Mouse (Mus musculus) testis, adult 2 months (tissue): ENCODE results near the gene Nufip2. TPM values are rescaled to one million over a fixed set of nuclear protein-coding genes. Genes with fewer than 3 reads are reported as not detected.

Source experiments
- H3K27ac ChIP-seq: fragments of 200-500 bp; 2 replicates; pipeline ENCODE4 v1.5.1; 2012; ENCODE audit warnings: low read depth, low read length; ENCODE audit not compliant: control insufficient read depth, insufficient read depth
- H3K27me3 ChIP-seq: fragments of 200-500 bp; 2 replicates; pipeline ENCODE4 v1.6.1; 2012; ENCODE audit warnings: mild to moderate bottlenecking, low read length, moderate library complexity; ENCODE audit not compliant: control insufficient read depth, insufficient read depth
- H3K36me3 ChIP-seq: fragments of 200-500 bp; 2 replicates; pipeline ENCODE4 v1.6.1; 2012; ENCODE audit warnings: mild to moderate bottlenecking, low read length; ENCODE audit not compliant: control insufficient read depth, insufficient read depth
- H3K4me1 ChIP-seq: fragments of 200-500 bp; 2 replicates; pipeline ENCODE4 v1.6.1; 2012; ENCODE audit warnings: low read length; ENCODE audit not compliant: control insufficient read depth, insufficient read depth
- H3K4me3 ChIP-seq: fragments of 200-500 bp; 2 replicates; pipeline ENCODE4 v1.5.1; 2012; ENCODE audit warnings: low read depth, mild to moderate bottlenecking, low read length, moderate library complexity, mixed read lengths; ENCODE audit not compliant: control insufficient read depth
- CTCF ChIP-seq: fragments of 200-500 bp; IDR thresholded peaks from 2 replicates; pipeline ENCODE4 v1.5.1; 2012; ENCODE audit warnings: low read depth, mild to moderate bottlenecking, inconsistent platforms, low read length, moderate library complexity; ENCODE audit not compliant: control insufficient read depth, insufficient read depth, insufficient replicate concordance
- POLR2A ChIP-seq: fragments of 200-500 bp; IDR thresholded peaks from 2 replicates; pipeline ENCODE4 v1.6.1; 2012; ENCODE audit warnings: low read depth, mild to moderate bottlenecking, inconsistent platforms, low read length, moderate library complexity; ENCODE audit not compliant: control insufficient read depth
- polyA plus RNA-seq: library from polyadenylated mRNA; depleted of rRNA; stranded (reverse); fragments of >200 nt; gene quantifications from 2 replicates; pipeline ENCODE4 v1.2.3, GENCODE M21; 2012; rRNA removed

Nufip2 gene
- polyA plus RNA-seq, 1 experiment, result 12.1 TPM

DNA sequence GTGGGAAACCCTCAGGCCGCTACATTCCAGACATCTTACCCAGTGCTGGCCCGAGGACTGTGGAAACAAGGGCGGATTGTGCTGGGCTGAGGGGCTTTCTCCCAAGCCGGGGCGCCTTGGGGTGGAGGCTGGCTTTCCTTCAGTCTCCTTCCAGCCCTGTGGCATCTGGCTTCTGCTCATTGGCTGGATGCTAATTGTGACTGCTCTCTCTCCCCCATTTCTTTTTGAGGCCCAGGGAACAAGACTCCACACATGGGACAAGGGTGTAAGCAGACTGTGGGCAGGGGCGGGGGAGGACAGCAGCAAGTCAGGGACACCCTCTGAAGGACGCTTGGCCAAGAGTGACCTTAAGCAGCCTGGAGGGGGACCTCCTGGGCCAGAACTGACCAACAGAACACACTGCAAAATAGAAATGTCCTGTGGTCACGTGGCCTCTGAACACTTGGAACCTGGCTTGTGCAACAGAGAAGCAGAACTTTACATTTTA is 105.3 kb downstream of the Nufip2 start:
- Histone ChIP-seq H3K27me3 (no peaks in the 10 kb centered on the region), H3K27ac (no peak overlapping the region), H3K4me3 (no peak overlapping the region), H3K36me3 (no peaks in the 10 kb centered on the region), H3K4me1 (peaks cover 17% of the 10 kb centered on the region)
- TF ChIP-seq POLR2A (no peak), CTCF (no peak)

Other genes with a start within 250 kb of the Nufip2 start
- gene Coro6, start 223.7 kb upstream of the Nufip2 start, polyA plus RNA-seq, result 2.7 TPM in 2 replicates
- 2.9 and 3.6 TPM in 2 replicates for gene Ankrd13b, start 196.5 kb upstream of the Nufip2 start, polyA plus RNA-seq
- gene Git1, start 192.6 kb upstream of the Nufip2 start, polyA plus RNA-seq, result 566 and 585 TPM in 2 replicates
- 0.17 and 0.28 TPM in 2 replicates for gene Abhd15, start 171.0 kb upstream of the Nufip2 start, polyA plus RNA-seq
- gene Trp53i13, start 170.2 kb upstream of the Nufip2 start, polyA plus RNA-seq, result 46.7 and 54.1 TPM in 2 replicates
- gene Gm10392, start 167.0 kb upstream of the Nufip2 start, polyA plus RNA-seq, result not detected in 2 replicates
- 4.5 and 5.8 TPM in 2 replicates for gene Taok1, start 78.3 kb upstream of the Nufip2 start, polyA plus RNA-seq
- not detected in 2 replicates for gene Cryba1, start 39.1 kb downstream of the Nufip2 start, polyA plus RNA-seq
- gene Myo18a, start 77.1 kb downstream of the Nufip2 start, polyA plus RNA-seq, result 13.4 and 13.6 TPM in 2 replicates
- not detected in 2 replicates for gene Gm10277, start 101.6 kb downstream of the Nufip2 start, polyA plus RNA-seq
- gene Pipox, start 207.9 kb downstream of the Nufip2 start, polyA plus RNA-seq, result 0.94 and 1.4 TPM in 2 replicates
- gene Sez6, start 244.6 kb downstream of the Nufip2 start, polyA plus RNA-seq, result 7.0 and 8.3 TPM in 2 replicates